Mouse (Mus musculus): ENCODE measurements around the gene Gm20662.
"Not testable (repeated sequence)": the region's sequence is repeated elsewhere in the genome, so short reads cannot be mapped to it uniquely, and the experiment has no call there.

The Gm20662 gene

DNA sequence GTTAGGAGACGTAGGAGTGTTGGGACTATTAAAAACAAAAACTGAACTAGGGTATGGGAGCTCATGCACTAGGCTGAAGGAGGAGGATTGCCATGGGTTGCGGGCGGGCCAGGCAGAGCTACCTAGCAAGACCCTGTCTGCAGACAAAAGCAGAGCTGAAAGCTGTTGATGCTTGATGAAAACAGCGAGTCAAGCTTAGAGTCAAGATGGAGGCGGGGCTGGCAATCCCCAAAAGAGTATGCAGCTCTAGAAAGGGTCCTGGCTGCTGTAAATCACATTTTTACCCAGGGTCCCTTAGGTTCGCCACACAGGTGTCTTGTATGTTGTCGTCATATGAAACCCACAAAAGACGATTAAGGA is 7.4 kb downstream of the Gm20662 start:
- in situ Hi-C loops (cut with MboI, MseI): no loop called here

DNA sequence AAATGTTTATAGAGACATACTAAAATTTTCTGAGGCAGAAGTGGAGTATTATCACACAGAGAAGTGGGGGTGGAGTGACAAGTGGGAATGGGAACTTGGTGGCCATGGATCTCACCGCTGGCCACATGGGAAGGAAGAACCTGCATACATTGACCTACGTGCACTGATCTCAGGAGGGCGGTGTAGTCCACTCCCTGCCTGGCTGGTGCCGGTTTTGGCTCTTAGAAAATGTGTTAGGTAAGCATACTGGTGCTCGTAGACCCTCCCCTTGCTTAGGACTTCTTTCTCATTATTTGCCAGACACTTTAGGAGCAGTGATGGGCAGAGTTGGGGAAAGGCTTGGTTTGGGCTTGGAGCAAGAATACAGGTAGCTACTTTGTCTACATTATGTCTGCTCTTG is 11.9 kb downstream of the Gm20662 start:
- in situ Hi-C loops (cut with MboI, MseI): no loop called here

DNA sequence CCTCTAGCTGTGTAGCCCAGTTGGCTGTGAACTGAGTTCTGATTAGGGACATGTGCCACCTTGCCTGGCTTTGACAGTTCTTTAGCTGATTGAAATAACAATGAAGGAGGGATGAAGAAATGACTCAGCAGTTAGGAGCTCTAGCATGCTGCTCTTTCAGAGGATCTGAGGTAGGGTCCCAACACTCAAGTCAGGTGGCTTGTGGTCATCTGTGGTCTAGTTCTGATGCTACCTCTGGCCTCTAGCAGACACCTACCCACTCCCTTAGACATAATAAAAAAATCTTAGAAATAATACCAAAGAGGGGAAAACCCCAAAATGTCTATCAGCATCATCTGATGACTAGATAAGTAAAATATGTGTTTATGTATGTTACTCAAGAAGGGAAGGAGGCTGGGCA is 14.2 kb downstream of the Gm20662 start:
- in situ Hi-C loops (cut with MboI, MseI): no loop called here

DNA sequence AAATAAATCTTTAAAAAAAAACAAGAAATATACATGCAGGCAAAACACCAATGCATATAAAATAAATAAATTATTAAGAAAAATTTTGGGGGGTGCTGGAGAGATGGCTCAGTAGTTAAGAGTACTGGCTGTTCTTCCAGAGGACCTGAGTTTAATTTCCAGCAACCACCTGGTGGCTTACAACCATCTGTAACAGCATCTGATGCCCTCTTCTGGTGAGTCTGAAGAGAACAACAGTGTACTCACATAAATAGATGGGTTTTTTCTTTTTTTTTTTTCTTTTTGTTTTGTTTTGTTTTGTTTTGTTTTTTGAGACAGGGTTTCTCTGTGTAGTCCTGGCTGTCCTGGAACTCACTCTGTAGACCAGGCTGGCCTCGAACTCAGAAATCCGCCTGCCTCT is 17.4 kb downstream of the Gm20662 start:
- in situ Hi-C loops (cut with MboI, MseI): not testable (repeated sequence)

DNA sequence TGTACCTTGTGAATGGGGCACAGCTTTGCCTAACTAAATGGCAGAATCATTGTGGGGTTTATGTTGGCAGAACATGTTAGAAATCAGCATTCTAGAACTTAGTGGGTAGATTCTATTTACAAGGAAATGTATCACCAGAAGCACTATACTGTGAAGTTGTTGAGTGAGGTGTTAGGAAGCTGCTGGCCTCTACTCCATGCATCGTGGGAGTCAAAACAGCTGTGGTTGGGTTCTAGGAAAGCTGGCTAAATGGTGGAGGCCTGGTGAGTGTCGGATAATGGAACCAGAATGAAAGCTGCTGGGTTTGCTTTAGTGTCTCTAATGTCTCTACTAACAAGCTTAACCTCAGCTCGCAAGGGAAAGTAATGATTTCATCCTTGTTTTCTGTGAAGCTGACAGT is 21.0 kb downstream of the Gm20662 start:
- in situ Hi-C loops (cut with MboI, MseI): no loop called here

DNA sequence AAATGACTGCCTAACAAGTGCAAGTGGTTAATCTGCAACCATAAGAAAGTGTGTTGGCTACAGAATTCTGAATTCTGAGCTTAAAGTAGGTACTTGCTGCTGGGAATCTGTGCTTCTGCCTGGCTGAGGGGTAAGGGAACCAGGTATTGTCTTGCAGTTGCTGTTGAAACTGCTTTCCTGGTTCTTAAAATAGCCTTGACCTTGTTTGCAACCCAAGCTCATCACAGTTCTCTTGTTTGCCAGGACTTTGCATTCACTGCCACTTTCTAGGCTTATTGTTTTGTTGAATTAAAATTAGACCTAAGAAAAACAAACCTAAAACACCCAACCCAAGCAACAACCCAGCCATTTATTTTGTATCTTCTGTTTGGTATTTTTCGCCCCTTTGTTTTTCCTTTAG is 24.6 kb downstream of the Gm20662 start:
- in situ Hi-C loops (cut with MboI, MseI): no loop called here

DNA sequence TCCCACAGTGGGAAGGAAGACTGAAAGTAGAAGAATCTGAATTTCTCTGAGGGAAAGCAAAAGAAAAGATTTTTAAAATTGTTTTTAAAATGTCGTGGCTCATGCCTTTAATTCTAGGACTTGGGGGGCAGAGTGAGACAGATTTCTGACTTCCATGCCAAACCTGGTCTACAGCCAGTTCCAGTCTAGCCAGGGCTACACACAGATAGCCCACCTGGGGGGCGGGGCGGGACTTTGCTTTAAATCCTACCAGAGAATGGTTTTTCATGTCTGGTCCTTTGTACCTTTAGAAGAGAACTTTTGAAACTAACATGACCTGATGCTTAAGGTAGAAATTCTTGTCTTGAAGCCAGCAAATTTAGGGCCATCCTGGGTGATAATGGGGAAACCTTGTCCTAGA is 27.1 kb downstream of the Gm20662 start:
- in situ Hi-C loops (cut with MboI, MseI): no loop called here

DNA sequence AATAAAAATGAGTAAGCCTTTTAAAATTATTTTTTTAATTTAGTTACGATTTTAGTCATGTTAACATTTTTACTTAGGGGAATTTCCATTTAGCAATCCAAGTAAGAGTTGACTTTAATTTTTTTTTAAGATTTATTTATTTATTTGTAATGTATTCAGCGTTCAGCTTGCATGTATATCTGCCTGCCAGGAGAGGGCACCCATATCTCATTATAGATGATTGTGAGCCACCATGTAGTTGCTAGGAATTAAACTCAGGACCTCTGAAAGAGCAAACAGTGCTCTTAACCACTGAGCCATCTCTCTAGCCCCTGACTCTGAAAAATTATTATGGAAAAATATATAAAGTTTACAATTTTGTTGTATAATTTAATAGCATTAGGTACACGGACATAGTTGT is 30.4 kb downstream of the Gm20662 start:
- in situ Hi-C loops (cut with MboI, MseI): no loop called here

DNA sequence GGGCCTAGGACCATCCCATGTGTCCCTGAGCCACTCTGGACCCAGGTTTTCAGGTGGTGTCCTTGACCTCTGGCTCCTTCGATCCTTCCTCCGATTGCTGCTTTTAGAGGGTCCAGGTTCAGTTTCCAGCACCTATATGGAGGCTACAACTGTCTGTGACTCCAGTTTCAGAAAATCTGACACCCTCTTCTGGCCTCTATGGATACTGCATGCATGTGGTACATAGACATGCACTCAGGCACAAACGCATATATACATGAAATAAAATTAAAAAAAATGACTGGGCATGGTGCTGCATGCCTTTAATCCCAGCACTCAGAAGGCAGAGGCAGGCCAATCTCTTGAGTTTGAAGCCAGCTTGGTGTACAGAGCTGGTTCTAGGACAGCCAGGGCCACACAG is 31.7 kb downstream of the Gm20662 start:
- in situ Hi-C loops (cut with MboI, MseI): no loop called here

DNA sequence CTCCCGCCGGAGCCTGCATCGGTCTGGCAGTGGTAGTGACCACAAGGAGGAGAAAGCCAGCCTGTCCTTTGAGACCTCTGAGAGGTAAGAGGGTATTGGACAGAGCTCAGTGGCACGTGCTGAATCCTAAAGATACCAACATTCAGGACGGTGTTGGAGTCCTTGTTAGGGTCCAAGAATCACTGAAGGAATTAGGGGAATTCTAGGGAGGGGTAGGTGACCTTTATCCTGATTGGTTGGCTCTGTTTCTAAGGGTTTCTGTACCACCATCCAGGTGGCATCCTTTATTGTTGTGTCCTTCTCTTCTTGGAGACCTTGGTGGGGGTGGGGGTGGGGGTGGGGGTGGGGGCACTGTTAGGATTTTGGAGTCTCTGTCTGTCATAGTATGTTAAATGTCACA is 36.0 kb downstream of the Gm20662 start:
- in situ Hi-C loops (cut with MboI, MseI): no loop called here

DNA sequence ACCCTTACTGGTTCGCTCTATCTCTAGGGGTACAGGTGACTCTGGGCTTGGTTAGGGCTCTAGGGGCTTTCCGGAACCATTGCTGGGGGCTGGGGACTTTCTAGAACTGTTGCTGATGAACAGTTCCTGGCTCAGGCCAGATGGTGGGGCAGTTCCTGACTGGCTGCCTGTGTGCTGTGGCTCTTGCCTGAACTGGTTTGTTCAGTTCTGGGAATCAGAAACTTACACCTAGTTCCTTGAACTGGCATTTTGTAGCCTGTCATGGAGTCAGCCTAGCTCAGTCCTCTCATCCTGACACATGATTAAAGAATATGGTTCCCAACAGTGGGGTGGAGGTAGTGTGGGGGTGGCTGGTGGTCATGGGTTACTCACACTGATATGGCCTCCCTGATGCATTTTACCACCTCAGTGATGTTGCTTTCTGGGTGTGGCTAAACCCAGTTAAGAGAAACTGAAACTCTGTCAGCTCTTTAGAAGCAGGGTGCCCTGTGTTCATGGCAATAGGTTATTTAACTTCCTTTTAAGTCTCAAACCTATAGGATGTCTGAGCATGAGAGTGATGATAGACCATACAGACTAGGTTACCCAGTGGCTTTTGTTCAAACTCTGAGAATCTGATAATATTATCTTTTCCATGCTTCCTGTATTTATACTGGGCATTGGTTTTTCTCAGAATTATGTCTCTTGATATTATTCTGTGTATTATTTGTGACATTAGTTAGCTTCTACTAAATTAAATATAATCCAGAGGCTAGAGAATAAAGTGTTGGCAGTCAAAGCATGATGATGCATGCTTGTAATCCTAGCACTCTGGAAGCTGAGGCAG is 39.4 kb downstream of the Gm20662 start:
- in situ Hi-C loops (cut with MboI, MseI): no loop called here

DNA sequence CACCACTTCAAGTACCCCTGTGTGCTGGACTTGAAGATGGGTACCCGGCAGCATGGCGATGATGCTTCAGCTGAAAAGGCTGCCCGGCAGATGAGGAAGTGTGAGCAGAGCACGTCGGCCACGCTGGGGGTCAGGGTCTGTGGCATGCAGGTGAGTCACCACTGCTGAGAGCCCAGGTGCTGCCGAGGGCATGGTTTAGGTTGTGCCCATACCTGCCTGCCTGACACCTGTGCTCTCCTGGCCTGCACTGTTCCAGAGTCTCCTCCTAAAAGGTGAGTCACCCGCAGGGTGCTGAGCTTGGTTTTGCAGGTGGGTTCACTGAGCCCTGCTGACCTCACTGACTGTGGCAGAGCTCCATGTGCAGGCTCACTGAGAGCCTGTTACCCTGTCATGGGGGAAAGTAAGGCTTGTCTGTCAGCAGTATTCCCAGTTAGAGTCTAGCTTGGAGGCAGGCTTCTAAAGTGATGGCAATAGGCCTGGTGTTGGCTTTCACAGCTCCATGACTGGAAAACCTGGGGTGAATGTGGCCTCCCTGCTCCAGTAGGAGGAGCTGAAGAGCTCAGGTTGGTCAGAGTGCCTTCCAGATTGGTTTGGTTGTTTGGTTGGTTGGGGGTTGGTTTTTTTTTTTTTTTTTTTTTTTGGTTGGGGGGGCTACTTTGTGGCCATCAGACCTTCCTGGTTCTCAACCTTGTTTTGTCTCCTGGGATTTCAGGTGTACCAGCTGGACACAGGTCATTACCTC is 48.8 kb downstream of the Gm20662 start:
- in situ Hi-C loops (cut with MboI, MseI): no loop called here

DNA sequence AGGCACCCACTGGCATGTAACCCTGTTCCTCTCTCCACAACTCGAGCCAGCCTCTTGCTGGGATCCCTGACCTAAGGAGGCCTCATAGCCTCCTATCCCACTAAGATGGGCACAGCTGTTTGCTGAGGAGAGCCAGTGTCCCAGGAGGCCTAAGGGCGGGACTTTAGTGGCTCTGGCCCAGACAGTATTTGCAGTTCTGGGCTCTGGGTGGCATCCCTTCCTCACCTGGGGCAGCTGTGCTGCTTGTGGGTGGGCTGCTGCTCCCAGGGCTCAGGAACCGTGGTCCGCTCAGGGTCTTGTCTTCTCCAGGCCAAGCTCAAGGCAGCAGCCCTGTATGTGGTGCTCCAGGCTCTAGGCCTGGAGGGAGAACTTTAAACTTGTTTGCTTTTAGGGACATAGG is 50.4 kb downstream of the Gm20662 start:
- in situ Hi-C loops (cut with MboI, MseI): no loop called here

DNA sequence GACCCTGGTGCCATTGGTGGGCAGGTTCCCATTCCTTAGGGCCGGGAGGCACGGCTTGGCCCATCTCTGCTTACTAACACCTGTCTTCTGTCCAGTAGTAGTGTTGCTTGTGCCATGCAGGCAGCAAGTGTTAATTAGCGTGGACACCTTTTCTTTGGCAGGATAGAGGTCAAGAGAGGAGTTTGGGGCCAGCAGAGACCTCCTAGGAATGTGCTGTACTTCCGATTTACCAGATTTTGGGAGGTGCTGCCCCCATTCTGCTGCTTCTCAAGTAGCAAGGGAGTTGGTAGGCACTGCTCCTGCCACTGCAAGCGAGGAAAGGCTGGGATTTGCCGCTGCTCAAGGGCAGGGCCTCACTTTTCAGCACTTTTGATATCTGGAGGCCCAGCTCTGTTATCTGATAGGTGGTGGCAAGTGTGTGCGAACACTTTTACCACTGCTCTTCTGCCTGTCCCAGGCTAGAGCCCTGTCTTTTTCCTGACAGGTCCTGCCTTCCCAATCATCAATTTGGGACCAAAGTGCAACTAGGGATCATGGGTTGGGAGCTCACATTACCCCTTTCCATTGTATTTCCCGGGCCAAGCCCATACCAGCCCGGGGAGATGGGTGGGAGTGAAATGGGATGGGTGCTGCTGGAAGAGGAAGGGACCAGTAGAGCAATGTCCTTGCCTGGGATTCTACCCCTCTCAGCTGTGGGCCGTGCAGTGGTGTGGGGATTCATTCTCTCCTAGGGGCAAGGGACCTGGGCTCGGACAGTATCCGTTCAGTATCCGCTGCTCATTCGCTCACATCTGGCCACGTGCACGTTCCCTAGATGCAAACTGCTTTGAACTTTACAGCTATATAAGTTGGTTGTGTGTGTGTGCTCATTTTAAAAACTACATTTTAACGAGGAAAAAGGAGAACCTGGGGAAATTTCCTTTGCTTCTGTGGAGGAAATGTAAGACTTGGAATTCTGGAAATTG is 51.7 kb downstream of the Gm20662 start:
- in situ Hi-C loops (cut with MboI, MseI): no loop called here

DNA sequence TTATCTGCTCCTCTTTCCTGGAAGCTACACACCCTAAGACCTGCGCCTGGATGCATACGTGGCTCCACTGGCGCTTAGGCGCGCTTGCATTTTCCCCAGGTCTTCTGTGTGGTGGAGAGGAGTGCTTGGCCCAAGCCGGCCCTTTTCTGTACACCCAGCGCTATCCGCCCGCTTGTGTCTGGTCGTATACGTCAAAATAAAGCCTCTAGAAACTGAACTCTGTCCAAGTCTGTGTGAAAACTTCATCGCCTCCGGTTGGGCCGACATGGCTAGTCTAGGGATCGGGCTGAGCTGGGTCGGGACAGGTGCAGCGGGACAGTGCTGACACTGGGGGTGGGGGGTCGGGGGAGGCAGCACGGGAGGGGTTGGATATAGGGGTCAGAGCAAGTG is 52.4 kb downstream of the Gm20662 start:
- in situ Hi-C loops (cut with MboI, MseI): no loop called here

DNA sequence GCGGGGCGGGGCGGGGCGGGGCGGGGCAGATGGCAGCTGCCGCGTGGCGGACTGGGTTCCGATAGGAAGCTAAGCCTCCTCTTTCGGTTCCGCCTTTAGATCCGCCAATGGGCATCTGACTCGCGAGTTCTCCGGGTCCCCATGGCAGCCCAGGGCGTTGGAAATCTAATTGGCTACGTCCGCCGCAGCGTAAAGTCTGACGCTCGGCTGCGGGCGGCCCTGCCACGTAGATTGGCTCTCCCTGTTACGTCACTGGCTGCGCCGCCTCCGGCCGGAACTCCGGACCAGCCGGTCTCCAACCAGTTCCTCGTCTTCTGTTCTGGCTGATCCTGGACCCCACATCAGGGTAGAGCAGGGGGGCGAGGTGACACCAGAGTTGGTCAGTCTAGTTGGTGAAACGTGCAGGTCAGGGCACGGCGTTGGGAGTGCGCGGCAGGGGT is 52.9 kb downstream of the Gm20662 start, which contains the start of gene Gmppb:
Gmppb (plus strand) TSS at position 227 of the 440 bp plus-strand sequence.
- in situ Hi-C loops (cut with MboI, MseI): no loop called here

DNA sequence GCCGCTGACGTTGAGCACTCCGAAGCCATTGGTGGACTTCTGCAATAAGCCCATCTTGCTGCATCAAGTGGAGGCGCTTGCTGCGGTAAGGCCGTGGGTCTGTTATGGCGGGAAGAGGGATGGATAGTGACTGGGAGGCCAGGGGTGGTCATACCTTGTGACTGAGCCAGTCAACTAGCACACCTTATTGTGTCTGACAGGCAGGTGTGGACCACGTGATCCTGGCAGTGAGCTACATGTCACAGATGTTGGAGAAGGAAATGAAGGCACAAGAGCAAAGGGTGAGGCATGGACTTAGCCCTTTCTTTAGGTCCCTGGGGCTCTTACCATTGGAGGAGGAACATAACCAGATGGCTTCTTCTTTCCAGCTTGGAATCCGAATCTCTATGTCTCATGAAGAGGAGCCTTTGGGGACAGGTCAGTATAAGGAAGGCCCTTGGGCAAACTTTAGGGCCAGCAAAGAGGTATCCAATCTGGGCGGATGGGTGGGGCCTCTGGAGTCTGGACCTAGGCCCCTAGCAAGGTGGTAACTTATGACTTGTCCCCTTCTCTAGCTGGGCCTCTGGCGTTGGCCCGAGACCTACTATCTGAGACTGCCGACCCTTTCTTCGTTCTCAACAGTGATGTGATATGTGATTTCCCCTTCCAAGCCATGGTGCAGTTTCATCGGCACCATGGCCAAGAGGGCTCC is 53.6 kb downstream of the Gm20662 start:
- in situ Hi-C loops (cut with MboI, MseI): no loop called here

DNA sequence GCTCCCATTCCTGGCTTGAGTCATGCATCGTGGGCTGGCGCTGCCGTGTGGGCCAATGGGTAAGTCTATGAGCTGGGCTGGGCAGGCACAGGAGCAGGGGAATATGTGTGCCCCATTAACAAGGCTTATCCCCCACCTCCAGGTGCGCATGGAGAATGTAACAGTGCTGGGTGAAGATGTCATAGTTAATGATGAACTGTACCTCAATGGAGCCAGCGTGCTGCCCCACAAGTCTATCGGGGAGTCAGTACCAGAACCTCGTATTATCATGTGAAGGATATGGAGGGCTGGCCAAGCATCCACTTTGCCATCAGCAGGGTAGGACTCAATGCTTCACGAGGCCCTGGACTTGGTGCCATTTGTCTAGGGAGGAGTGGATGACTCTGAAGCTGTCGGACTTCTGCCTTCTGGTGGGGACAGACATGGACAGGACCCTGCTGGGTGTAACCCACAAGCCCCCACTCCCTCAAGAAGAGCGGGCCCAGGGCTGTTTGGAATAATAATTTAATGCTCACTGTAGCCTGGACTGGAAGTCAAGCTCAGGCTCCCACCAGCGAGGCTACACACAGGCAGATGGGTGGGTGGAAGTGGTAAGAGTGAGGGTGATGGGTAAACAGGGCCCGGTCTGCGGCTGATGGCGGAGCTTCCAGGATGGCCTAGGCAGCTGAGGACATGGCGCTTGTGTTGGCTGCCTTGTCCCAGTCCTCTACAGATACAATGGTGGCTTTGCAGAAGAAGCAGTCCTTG is 55.2 kb downstream of the Gm20662 start:
- in situ Hi-C loops (cut with MboI, MseI): no loop called here

DNA sequence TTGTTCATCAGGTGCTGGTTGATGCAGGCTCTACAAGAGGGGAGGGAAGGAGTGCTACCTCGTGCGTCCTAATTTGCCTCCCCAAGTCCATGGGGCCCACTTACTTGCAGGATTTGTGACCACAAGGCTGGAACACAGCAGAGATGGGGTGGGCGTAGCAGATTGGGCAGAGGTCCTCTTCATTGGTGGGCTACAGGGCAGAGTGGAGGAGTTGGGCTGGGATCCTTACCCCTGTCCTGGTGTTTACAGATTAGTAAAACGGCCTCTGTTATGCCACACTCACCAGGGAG is 55.7 kb downstream of the Gm20662 start:
- in situ Hi-C loops (cut with MboI, MseI): no loop called here

DNA sequence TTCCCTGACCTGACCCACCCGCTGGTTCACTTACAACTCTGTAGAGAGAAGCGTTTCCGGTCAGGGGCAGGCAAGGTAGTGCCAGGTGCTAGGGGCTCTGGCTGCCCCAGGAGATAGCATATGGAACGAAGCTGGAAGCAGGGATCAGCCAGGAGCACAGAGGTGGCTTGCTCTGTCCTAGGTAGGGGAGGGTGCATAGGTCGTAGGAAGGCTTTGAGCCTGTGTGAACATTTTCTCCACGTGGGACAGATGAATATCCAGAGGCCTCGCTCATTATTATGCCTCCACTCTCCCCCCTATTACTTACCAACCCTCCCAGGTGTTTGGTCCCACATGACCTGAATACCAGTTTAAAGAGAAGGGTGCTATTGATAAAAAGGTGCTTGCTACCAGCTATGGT is 56.3 kb downstream of the Gm20662 start:
- in situ Hi-C loops (cut with MboI, MseI): no loop called here

All from T-helper 2 cell (primary cell).